Mouse (Mus musculus) heart, embryonic 14.5 days (tissue): Measurements from ENCODE around the gene Zmat5. TPM values are rescaled to one million over a fixed set of nuclear protein-coding genes. Genes with fewer than 3 reads are reported as not detected.
A peak's percentile ranks its signal among the peaks of the same experiment; 100 is the strongest.

Source experiments
- ATAC-seq: fragments of 200-750 bp; cut with Nextera tagmentation; 2 replicates; pipeline ENCODE4 v1.8.0; 2017; ENCODE audit warnings: low read depth, moderate TSS enrichment; ENCODE audit not compliant: insufficient number of reproducible peaks, insufficient read depth, low FRiP score
- H3K27ac ChIP-seq, 2 experiments: fragments of 200-500 bp in 1 of 2; fragments of 300-500 bp in 1 of 2; sonication (generic) in 1 of 2; replicated peaks in 1 of 2; 2 replicates each; pipeline ENCODE4 v1.5.1; 2012 to 2014; ENCODE audit warnings: low read depth in 2 of 2, low read length in 2 of 2, control low read depth in 1 of 2, mild to moderate bottlenecking in 1 of 2, mixed read lengths in 1 of 2; ENCODE audit not compliant: control insufficient read depth in 1 of 2, insufficient read depth in 1 of 2
- H3K27me3 ChIP-seq: fragments of 300-500 bp; sonication (generic); 2 replicates; pipeline ENCODE4 v1.6.1; 2014; ENCODE audit warnings: mild to moderate bottlenecking, low read length, control low read depth; ENCODE audit not compliant: control insufficient read depth, insufficient read depth
- H3K36me3 ChIP-seq: fragments of 300-500 bp; sonication (generic); 2 replicates; pipeline ENCODE4 v1.6.1; 2014; ENCODE audit warnings: mild to moderate bottlenecking, control low read depth, low read length, mixed read lengths; ENCODE audit not compliant: control insufficient read depth, insufficient read depth
- H3K4me1 ChIP-seq, 2 experiments: fragments of 200-500 bp in 1 of 2; fragments of 300-500 bp in 1 of 2; sonication (generic) in 1 of 2; 2 replicates each; pipeline ENCODE4 v1.6.1; 2012 to 2014; ENCODE audit warnings: low read length in 2 of 2, control low read depth in 1 of 2, mixed read lengths in 1 of 2; ENCODE audit not compliant: control insufficient read depth in 2 of 2, insufficient read depth in 2 of 2
- H3K4me2 ChIP-seq: fragments of 300-500 bp; sonication (generic); 2 replicates; pipeline ENCODE4 v1.6.1; 2014; ENCODE audit warnings: mild to moderate bottlenecking, low read length
- H3K4me3 ChIP-seq, 2 experiments: fragments of 200-500 bp in 1 of 2; fragments of 300-500 bp in 1 of 2; sonication (generic) in 1 of 2; 2 replicates each; pipeline ENCODE4 v1.5.1; 2012 to 2014; ENCODE audit warnings: low read length in 2 of 2, mild to moderate bottlenecking in 2 of 2, control low read depth in 1 of 2, low read depth in 1 of 2, moderate library complexity in 1 of 2; ENCODE audit not compliant: control insufficient read depth in 1 of 2, insufficient read depth in 1 of 2
- H3K9ac ChIP-seq: fragments of 300-500 bp; sonication (generic); 2 replicates; pipeline ENCODE4 v1.6.1; 2014; ENCODE audit warnings: mild to moderate bottlenecking, low read length
- H3K9me3 ChIP-seq: fragments of 300-500 bp; sonication (generic); 2 replicates; pipeline ENCODE4 v1.6.1; 2016; ENCODE audit warnings: low read length, control low read depth; ENCODE audit not compliant: control insufficient read depth
- WGBS: fragments of 180-500 bp; shearing (Covaris S2); extraction: QIAGEN DNeasy Blood & Tissue Kit; methylation state at CpG from one replicate; pipeline ENCODE4 v1.1.7; 2014; 5-methylcytosine and 5-hydroxymethylcytosine counted together
- polyA plus RNA-seq: library from polyadenylated mRNA; unstranded; fragments of >200 nt; fragmentation: Nextera tagmentation; extraction: Ambion mirVana; gene quantifications from 2 replicates; pipeline ENCODE4 v1.2.1, GENCODE M21; 2014

Gene Zmat5
- polyA plus RNA-seq, 1 experiment from 2014 or later, result 58.3 TPM

DNA sequence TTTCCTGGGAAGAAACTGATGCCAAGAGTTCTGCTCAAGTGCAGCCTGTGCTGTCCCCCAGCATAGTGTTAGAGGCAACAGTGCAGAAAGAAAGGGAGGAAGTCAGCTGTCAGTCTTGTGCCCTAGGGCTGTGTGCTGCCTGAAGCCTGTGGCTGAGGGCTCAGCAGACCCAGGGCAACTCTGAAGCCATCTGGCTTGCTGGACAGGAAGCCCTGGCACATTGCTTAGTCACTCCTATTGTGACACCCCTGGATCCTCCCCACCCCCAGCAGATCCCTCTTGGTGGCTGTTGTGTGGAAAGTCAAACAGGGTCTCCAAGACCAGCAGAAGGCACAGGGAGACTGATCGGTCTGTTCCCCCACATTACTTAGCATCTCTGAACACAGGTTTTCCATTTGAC lies 29.9 kb upstream of the Zmat5 start:
- Histone ChIP-seq H3K4me3 (no peak overlapping the region), H3K9ac (no peak overlapping the region), H3K9me3 (no peaks in the 10 kb centered on the region), H3K4me1 (peaks cover 3 to 4% of the 10 kb centered on the region in 2 experiments), H3K4me2 (no peak overlapping the region), H3K27ac (peak overlapping the region in 1 of 2 experiments; percentile 19; a peak in 1 of 4 replicates), H3K27me3 (no peaks in the 10 kb centered on the region), H3K36me3 (peaks cover 46% of the 10 kb centered on the region)
- WGBS, result 100% methylated on average over 1 of the region's 1 CpGs
- no peak for ATAC-seq

- Histone ChIP-seq H3K9ac (no peak overlapping the region), H3K27ac (no peak overlapping the region), H3K9me3 (no peaks in the 10 kb centered on the region), H3K4me3 (no peak overlapping the region), H3K27me3 (no peaks in the 10 kb centered on the region), H3K4me1 (peaks cover 7% of the 10 kb centered on the region in 2 experiments), H3K36me3 (peaks cover 52% of the 10 kb centered on the region), H3K4me2 (no peak overlapping the region)
- WGBS, result 94% methylated on average over 6 of the region's 6 CpGs
- no peak for ATAC-seq
These were observed 29.3 kb upstream of the Zmat5 start for GRCm38 (mm10) chr11:4675126-4675562.

- Histone ChIP-seq H3K9ac (no peak overlapping the region), H3K27ac (no peak overlapping the region), H3K36me3 (peaks cover 54% of the 10 kb centered on the region), H3K4me3 (no peak overlapping the region), H3K27me3 (no peaks in the 10 kb centered on the region), H3K4me2 (no peak overlapping the region), H3K4me1 (peaks cover 7 to 8% of the 10 kb centered on the region in 2 experiments), H3K9me3 (no peaks in the 10 kb centered on the region)
- ATAC-seq, result no peak
- WGBS, result 86% methylated on average over 6 of the region's 6 CpGs
These were observed 28.8 kb upstream of the Zmat5 start for GRCm38 (mm10) chr11:4675693-4676092.

GRCm38 (mm10) chr11:4677250-4677872 lies 27.1 kb upstream of the Zmat5 start:
- no peaks in the 10 kb centered on the region for H3K9me3 ChIP-seq
- H3K27ac ChIP-seq, result no peak overlapping the region
- H3K4me2 ChIP-seq, result no peak overlapping the region
- peaks cover 4% of the 10 kb centered on the region in 2 experiments; a peak in 2 of 4 replicates for H3K4me1 ChIP-seq
- no peak overlapping the region for H3K9ac ChIP-seq
- H3K27me3 ChIP-seq, result no peaks in the 10 kb centered on the region
- no peak for ATAC-seq
- peaks cover 65% of the 10 kb centered on the region for H3K36me3 ChIP-seq
- no peak overlapping the region for H3K4me3 ChIP-seq
- 88% methylated on average over 7 of the region's 7 CpGs for WGBS

- Histone ChIP-seq H3K27me3 (no peaks in the 10 kb centered on the region), H3K4me3 (no peak overlapping the region), H3K9me3 (no peaks in the 10 kb centered on the region), H3K4me1 (peaks cover 4% of the 10 kb centered on the region in 2 experiments; a peak in 2 of 4 replicates), H3K4me2 (no peak overlapping the region), H3K36me3 (peaks cover 66% of the 10 kb centered on the region), H3K9ac (no peak overlapping the region), H3K27ac (no peak overlapping the region)
- WGBS, result 69% methylated on average over 13 of the region's 13 CpGs
- no peak for ATAC-seq
These were observed 25.6 kb upstream of the Zmat5 start for GRCm38 (mm10) chr11:4678700-4679440.

DNA sequence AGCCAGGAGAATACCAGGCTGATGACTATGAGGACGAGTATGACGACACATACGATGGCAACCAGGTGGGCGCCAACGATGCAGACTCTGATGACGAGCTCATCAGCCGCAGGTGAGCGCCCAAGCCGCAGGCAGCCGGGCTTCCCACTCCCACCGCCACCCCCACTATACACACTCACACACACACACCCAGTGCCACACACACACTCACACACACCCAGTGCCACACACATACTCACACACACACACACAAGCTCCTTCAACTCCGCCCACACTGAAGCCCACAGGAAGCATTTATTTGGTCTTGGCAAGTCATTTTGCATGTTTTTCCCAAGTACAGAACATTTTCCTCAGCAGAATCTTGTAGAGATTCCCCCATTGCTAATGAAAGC lies 25.0 kb upstream of the Zmat5 start:
- peaks cover 4% of the 10 kb centered on the region in 2 experiments; a peak in 2 of 4 replicates for H3K4me1 ChIP-seq
- no peaks in the 10 kb centered on the region for H3K9me3 ChIP-seq
- no peak for ATAC-seq
- 89% methylated on average over 12 of the region's 12 CpGs for WGBS
- H3K4me2 ChIP-seq, result no peak overlapping the region
- H3K4me3 ChIP-seq, result no peak overlapping the region
- H3K27ac ChIP-seq, result no peak overlapping the region
- peaks cover 65% of the 10 kb centered on the region for H3K36me3 ChIP-seq
- no peak overlapping the region for H3K9ac ChIP-seq
- H3K27me3 ChIP-seq, result no peaks in the 10 kb centered on the region

GRCm38 (mm10) chr11:4680126-4680525 lies 24.4 kb upstream of the Zmat5 start:
- H3K9me3 ChIP-seq, result no peaks in the 10 kb centered on the region
- no peak overlapping the region for H3K9ac ChIP-seq
- no peaks in the 10 kb centered on the region for H3K27me3 ChIP-seq
- 24% methylated on average over 3 of the region's 3 CpGs for WGBS
- peaks cover 4% of the 10 kb centered on the region in 2 experiments; a peak in 2 of 4 replicates for H3K4me1 ChIP-seq
- H3K4me2 ChIP-seq, result no peak overlapping the region
- no peak overlapping the region for H3K27ac ChIP-seq
- no peak for ATAC-seq
- no peak overlapping the region for H3K4me3 ChIP-seq
- H3K36me3 ChIP-seq, result peaks cover 60% of the 10 kb centered on the region
